Mouse (Mus musculus) neural tube, embryonic 14.5 days (tissue): ENCODE measurements around the gene Prss57. TPM values are rescaled to one million over a fixed set of nuclear protein-coding genes. Genes with fewer than 3 reads are reported as not detected.

Experiments used
- ATAC-seq: fragments of 200-750 bp; cut with Nextera tagmentation; 2 replicates; pipeline ENCODE4 v1.8.0; 2017; ENCODE audit warnings: low read depth, mild to moderate bottlenecking, moderate TSS enrichment, moderate library complexity
- H3K27ac ChIP-seq: fragments of 300-500 bp; sonication (generic); 2 replicates; pipeline ENCODE4 v1.5.1; 2014; ENCODE audit warnings: low read depth, mild to moderate bottlenecking, control low read depth, low read length, moderate library complexity, mixed read lengths
- H3K27me3 ChIP-seq: fragments of 300-500 bp; sonication (generic); 2 replicates; pipeline ENCODE4 v1.6.1; 2014; ENCODE audit warnings: low read length; ENCODE audit not compliant: control insufficient read depth, insufficient read depth
- H3K36me3 ChIP-seq: fragments of 300-500 bp; sonication (generic); 2 replicates; pipeline ENCODE4 v1.6.1; 2014; ENCODE audit warnings: low read length, mixed read lengths; ENCODE audit not compliant: control insufficient read depth, insufficient read depth
- H3K4me1 ChIP-seq: fragments of 300-500 bp; sonication (generic); 2 replicates; pipeline ENCODE4 v1.6.1; 2014; ENCODE audit warnings: low read length; ENCODE audit not compliant: control insufficient read depth, insufficient read depth
- H3K4me2 ChIP-seq: fragments of 300-500 bp; sonication (generic); 2 replicates; pipeline ENCODE4 v1.6.1; 2014; ENCODE audit warnings: mild to moderate bottlenecking, low read depth, low read length, control low read depth
- H3K4me3 ChIP-seq: fragments of 300-500 bp; sonication (generic); 2 replicates; pipeline ENCODE4 v1.5.1; 2014; ENCODE audit warnings: low read depth, low read length, control low read depth, mixed read lengths
- H3K9ac ChIP-seq: fragments of 300-500 bp; sonication (generic); replicated peaks from 2 replicates; pipeline ENCODE4 v1.6.1; 2014; ENCODE audit warnings: low read depth, mild to moderate bottlenecking, control low read depth, low read length, mixed read lengths
- H3K9me3 ChIP-seq: fragments of 300-500 bp; sonication (generic); 2 replicates; pipeline ENCODE4 v1.6.1; 2016; ENCODE audit warnings: low read length; ENCODE audit not compliant: control insufficient read depth
- WGBS: fragments of 180-500 bp; shearing (Covaris S2); extraction: QIAGEN DNeasy Blood & Tissue Kit; methylation state at CpG from one replicate; pipeline ENCODE4 v1.1.7; 2014; 5-methylcytosine and 5-hydroxymethylcytosine counted together
- polyA plus RNA-seq: library from polyadenylated mRNA; unstranded; fragments of >200 nt; fragmentation: Nextera tagmentation; extraction: Ambion mirVana; gene quantifications from 2 replicates; pipeline ENCODE4 v1.2.1, GENCODE M21; 2014

Prss57 gene
- polyA plus RNA-seq, 1 experiment from 2014 or later: not detected

DNA sequence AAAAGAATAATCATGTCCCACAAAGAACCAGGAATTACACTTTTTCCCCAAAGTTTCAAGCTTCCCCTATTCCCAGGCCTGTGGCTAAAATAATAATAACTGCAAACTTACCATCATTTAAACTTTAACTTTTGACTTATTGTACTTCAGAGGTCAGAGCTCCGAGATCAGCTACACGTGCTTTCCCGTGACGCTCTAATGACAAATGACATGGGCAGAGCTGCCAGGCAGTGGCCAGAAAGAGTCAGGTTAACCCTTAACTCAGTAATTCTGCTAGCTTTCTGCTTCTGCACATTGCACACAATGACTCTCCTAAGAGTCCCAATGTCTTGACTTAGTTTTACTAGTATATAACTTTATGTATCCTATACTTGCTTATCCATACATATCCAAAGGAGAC, 21.4 kb downstream of the Prss57 start:
- H3K4me2 ChIP-seq: no peak overlapping the region
- no peaks in the 10 kb centered on the region for H3K9me3 ChIP-seq
- WGBS: 34% methylated on average over 4 of the region's 4 CpGs
- no peak for ATAC-seq
- no peaks in the 10 kb centered on the region for H3K27me3 ChIP-seq
- H3K36me3 ChIP-seq: no peaks in the 10 kb centered on the region
- H3K9ac ChIP-seq: no peak overlapping the region
- peaks cover 17% of the 10 kb centered on the region for H3K4me1 ChIP-seq
- no peak overlapping the region for H3K4me3 ChIP-seq
- H3K27ac ChIP-seq: no peak overlapping the region

DNA sequence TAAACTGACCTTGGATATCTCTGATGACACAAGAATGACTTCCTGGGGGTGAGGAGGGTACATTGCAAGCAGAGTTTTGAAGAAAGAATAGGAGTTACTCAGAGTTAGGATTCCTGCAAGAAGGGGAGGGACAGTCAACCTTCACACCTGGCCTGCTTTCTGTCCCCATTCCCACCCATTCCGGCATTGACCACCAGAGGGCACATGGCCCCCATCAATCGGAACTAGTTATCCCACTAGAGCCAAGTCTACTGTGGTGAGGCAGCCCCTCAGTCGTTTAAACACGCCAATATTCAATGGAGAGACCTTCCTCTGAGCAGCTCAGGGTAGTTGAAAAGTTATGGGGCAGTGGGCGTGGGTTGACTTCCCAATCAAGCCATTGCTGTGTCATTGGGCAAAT, 22.4 kb downstream of the Prss57 start:
- no peaks in the 10 kb centered on the region for H3K36me3 ChIP-seq
- H3K9me3 ChIP-seq: no peaks in the 10 kb centered on the region
- no peak overlapping the region for H3K9ac ChIP-seq
- no peak overlapping the region for H3K27ac ChIP-seq
- ATAC-seq: no peak
- H3K4me3 ChIP-seq: no peak overlapping the region
- 1% methylated on average over 5 of the region's 5 CpGs for WGBS
- no peaks in the 10 kb centered on the region for H3K27me3 ChIP-seq
- peak overlapping the region; percentile 55; the same call in 1 of the 2 replicates for H3K4me2 ChIP-seq
- H3K4me1 ChIP-seq: peaks cover 17% of the 10 kb centered on the region

DNA sequence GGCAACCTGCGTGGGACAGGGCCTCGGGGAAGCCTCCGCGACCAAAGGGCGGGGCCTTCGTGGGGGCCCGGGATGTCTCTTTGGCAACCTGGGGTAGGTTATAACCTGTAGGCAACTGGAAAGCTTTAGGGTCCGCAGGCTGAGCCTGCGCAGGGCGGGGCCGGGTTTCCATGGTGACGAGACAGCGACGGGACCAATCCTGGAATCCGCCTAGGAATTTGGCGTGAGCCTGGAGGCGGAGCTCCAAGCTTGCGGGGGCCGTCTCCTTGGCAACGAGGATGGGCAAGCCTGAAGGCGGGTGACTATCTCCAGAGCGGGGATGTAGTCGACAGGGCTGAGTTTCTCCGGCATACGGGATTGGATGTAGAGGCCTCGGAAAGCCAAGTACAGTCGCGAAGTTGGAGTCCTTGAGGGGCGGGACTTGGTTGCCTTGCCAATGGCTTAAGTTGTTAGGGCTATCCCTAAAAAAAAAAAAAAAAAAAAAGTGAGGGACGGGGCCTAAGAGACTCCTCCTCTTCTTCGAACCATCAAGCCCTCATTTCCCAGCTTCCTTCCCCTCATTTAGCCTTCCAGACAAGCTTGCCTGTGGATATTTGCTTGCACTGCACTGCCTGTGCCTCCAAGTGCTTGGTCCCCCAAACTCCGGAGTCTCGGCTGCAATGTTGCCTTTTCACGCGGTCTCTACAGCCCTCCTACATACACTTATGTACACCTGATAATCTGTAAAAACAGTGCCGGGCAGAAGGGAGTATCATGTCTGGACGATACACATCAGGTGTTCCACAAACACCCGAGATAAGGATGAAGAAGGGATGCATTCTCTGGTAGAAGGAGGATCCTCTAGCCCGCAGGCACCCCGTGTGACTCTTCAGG, 23.2 kb downstream of the Prss57 start:
- no peaks in the 10 kb centered on the region for H3K36me3 ChIP-seq
- H3K4me1 ChIP-seq: peaks cover 17% of the 10 kb centered on the region
- peak overlapping the region; percentile 85 for H3K9ac ChIP-seq
- H3K27me3 ChIP-seq: no peaks in the 10 kb centered on the region
- H3K4me2 ChIP-seq: peak overlapping the region; percentile 55
- no peaks in the 10 kb centered on the region for H3K9me3 ChIP-seq
- peak overlapping the region; percentile 89 for H3K4me3 ChIP-seq
- peak overlapping the region; percentile 88 for H3K27ac ChIP-seq
- 11% methylated on average over 39 of the region's 40 CpGs for WGBS
- ATAC-seq: peak; percentile 85

DNA sequence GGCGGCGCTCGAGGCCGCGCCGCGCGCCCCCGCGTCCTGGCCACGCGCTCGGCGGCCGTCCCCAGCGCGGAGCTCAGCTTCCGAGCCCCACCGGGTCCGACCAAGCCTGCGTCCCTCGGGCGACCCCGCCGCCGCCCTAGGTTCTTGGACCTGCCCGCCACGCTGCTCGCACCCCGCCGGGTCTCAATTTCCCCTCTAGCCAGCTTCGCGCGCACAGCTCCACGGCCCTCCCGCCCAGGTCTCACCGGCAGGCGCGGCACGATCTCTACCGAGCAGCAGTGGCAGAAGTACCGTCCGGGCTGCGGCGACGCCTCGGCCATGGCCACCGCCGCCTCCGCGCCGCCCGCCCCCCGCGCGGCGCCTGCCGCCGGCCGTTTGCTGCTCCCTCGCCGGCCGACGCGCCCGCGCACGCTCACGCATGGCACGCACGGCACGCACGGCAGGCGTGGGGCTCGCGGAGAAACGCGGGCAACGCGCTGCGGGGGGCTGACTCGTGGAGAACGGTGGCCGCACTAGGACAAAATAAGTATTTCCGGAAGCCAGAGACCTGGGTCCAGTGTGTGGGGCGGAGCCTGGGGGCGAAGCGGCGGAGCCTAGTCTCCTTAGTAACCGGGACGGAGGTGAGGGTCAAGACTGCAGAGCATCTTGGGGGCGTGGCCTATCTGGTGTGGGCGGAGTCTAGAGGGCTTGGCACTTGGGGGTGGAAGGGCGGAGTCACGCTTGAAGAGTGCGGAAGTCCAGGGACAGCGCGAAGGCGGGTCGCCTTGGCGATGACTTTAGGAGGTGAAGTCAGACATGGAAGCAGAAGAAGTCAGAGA, 24.0 kb downstream of the Prss57 start, which contains the start of gene Rnf126:
TSS of gene Rnf126 (minus strand) at position 445 of the 818 bp plus-strand sequence.
- peak; percentile 87 for ATAC-seq
- H3K27ac ChIP-seq: peak within 1 kb of the TSS; percentile 88
- H3K27me3 ChIP-seq: no peaks in the 10 kb centered on the region
- WGBS: under 1% methylated on average over 80 of the region's 101 CpGs
- peaks cover 17% of the 10 kb centered on the region for H3K4me1 ChIP-seq
- H3K36me3 ChIP-seq: peaks cover 6% of the 10 kb centered on the region
- H3K9me3 ChIP-seq: no peaks in the 10 kb centered on the region
- peak within 1 kb of the TSS; percentile 89 for H3K4me3 ChIP-seq
- H3K4me2 ChIP-seq: peak within 1 kb of the TSS; percentile 55
- H3K9ac ChIP-seq: peak within 1 kb of the TSS; percentile 85

DNA sequence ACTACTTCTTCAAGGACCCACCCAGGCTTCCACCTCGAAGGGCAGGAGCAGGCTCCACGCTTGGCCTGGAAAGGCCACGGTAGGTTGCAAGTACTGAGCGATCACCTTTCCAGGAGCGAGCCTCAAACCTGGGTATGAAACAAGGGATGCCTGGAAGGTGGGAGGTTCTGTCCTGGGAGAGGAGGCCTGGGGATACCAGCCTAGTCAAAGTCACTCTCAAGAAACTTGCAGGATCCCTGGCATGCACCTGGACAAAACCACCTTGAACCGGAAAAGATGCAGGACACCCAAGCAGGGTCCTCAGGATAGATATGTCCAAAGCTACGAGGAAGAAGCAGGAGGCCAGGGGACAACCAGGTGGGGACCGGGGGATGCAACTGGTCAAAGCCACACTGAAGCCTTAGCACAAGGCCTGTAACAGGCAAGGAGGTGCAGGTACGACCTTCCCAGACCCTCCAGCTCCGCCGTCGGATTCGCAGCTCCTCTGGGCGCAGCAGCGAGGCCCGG, 24.7 kb downstream of the Prss57 start:
- Histone ChIP-seq H3K9me3 (no peaks in the 10 kb centered on the region), H3K27me3 (no peaks in the 10 kb centered on the region), H3K9ac (peak overlapping the region; percentile 85), H3K36me3 (peaks cover 12% of the 10 kb centered on the region), H3K4me2 (peak overlapping the region; percentile 55), H3K4me1 (peaks cover 17% of the 10 kb centered on the region), H3K27ac (peak overlapping the region; percentile 88), H3K4me3 (peak overlapping the region; percentile 89)
- 10% methylated on average over 14 of the region's 16 CpGs for WGBS
- no peak for ATAC-seq

DNA sequence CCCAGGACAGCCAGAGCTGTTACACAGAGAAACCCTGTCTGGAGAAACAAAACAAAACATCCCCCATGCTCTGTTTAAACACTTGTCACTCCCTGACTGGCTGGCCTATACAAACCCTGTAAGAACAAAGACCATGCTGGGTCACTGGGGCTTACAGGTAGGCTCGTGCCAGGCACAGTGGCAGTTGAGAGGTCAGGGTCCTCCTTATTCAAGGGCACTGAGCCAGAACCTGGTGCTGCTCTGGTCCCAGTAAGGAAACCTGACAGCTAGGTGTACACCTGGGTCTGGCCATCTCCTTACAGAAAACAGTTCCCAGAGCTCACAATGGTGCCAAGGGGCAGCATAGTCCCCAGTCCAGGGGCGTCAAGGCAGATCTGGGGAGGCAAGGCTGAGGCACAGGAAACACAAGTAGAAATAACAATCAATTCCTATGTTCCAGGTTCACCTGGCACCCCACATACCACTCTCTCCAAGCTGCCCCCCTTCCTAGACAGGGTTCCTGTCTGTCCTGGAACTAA, 25.5 kb downstream of the Prss57 start:
- Histone ChIP-seq H3K4me1 (peaks cover 17% of the 10 kb centered on the region), H3K4me3 (no peak overlapping the region), H3K27ac (no peak overlapping the region), H3K4me2 (peak overlapping the region; percentile 55), H3K9me3 (no peaks in the 10 kb centered on the region), H3K36me3 (peaks cover 16% of the 10 kb centered on the region), H3K27me3 (no peaks in the 10 kb centered on the region), H3K9ac (0 out of 2 replicates have a peak overlapping the region, but pooled peaks have one; percentile 85)
- 85% methylated on average over 2 of the region's 2 CpGs for WGBS
- no peak for ATAC-seq

DNA sequence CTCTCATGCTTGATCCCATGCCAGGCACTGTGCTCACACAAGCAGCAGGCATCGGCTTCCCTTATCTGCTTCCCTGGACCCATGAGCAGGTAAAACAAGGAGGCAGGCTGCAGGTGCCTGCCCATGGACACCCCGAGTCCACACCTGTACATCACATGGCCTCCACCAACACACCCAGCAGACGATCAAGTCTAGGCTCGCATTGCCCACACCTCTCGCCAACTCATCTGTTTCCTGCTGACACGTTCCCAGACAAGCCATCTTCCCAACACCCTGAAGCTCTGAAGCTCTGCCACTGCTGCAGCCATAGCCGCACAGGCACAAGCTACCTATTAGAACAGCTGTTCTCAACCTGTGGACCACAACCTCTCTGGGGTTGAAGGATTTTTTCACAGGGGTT, 26.5 kb downstream of the Prss57 start:
- Histone ChIP-seq H3K4me2 (no peak overlapping the region), H3K9ac (no peak overlapping the region), H3K27me3 (no peaks in the 10 kb centered on the region), H3K4me1 (peaks cover 17% of the 10 kb centered on the region), H3K4me3 (no peak overlapping the region), H3K9me3 (no peaks in the 10 kb centered on the region), H3K27ac (no peak overlapping the region), H3K36me3 (peaks cover 18% of the 10 kb centered on the region)
- ATAC-seq: no peak
- 90% methylated on average over 7 of the region's 7 CpGs for WGBS

DNA sequence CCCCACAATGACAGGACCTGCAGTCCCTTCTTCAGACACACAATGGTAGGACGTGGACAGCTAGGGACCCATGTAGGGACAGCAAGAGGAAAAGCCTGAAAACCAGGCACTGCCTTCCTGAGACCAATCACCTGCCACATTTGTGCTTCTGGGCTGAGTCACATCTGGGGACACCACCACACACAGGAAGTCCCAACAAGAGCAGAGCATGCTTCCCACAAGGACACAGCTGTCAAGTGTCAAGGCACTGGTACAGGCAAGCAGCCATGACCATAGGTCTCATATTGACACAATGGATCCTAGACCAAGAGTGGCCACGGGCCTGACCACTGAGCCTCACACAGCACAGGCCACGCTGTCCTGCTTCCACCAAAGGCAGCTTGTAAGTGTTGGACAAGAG, 27.9 kb downstream of the Prss57 start:
- Histone ChIP-seq H3K27me3 (no peaks in the 10 kb centered on the region), H3K4me2 (no peak overlapping the region), H3K27ac (no peak overlapping the region), H3K9me3 (no peaks in the 10 kb centered on the region), H3K36me3 (peaks cover 31% of the 10 kb centered on the region), H3K4me1 (peaks cover 11% of the 10 kb centered on the region), H3K9ac (no peak overlapping the region), H3K4me3 (no peak overlapping the region)
- WGBS: 87% methylated on average over 3 of the region's 3 CpGs
- no peak for ATAC-seq
